Mouse (Mus musculus) urinary bladder, postnatal 4 days (tissue): ENCODE measurements around the gene Bahd1.
A peak's percentile ranks its signal among the peaks of the same experiment; 100 is the strongest.

ENCODE experiments used
- DNase-seq, 2 experiments: peaks; one replicate each; pipeline ENCODE4 v3.0.0; 2021 to 2022; ENCODE audit warnings: low spot score in 2 of 2

The Bahd1 gene

GRCm38 (mm10) chr2:118941341-118941740 is 41.2 kb downstream of the Bahd1 start:
- DNase-seq, result no peak

- no peak for DNase-seq
Observed at GRCm38 (mm10) chr2:118943232-118943631, 43.1 kb downstream of the Bahd1 start.

DNA sequence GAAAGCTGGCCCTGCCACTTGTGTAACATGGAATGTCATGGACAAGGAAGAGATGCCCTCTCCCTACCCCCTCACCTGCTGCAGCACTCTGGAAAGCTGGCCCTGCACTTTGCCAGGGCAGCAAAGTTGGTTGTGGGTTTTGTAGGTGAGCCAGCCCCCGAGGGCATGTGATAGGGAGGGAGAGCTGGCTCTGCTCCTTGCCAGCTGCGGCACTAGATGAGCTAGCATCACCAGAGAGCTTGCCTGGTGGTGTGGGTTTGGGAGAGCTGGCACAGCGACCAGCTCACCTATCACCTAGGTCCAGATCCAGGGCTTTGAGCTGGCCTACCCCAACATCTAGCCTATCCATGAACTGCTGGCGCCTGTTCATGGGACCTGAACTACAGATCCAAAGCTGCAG is 48.6 kb downstream of the Bahd1 start:
- no peak for DNase-seq

DNA sequence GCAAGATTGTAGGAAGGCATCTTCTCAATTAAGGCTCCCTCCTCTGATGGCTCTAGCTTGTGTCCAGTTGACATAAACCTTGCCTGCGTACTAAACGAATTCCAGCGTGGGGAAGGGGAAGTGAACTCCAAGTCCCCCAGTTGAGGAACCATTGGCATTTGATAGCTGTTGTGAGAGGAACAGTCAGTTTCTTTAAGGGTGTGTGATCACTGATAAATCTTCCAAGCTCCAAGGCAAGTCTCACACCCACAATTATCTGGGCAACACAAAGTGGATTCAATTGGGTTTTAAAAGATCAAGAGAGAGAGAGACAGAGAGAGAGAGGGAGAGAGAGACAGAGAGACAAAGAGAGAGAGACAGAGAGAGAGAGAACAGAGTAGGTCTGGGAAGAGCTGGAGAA is 49.5 kb downstream of the Bahd1 start:
- DNase-seq, result no peak

DNA sequence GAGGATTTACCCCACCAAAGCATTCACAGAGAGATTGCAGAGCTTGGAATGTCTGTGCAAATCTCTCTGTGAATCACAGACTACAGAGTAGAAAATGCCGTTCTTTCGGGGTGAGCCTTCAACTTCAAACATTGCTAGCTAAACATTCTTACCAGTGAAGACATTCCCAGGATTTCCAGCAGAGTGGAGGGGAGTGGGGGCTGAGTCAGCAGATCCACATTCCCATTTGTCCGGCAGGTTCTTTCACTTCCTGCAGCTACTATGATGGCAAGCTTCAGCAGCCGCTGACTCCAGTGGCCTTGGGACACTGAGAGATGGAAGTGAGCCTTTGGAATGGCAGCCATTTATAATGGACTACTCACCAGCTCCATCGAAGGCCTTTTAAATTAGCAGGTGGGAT is 56.3 kb downstream of the Bahd1 start:
- no peak for DNase-seq

GRCm38 (mm10) chr2:118959644-118960043 is 59.5 kb downstream of the Bahd1 start:
- no peak for DNase-seq

- no peak for DNase-seq
Observed at GRCm38 (mm10) chr2:118960413-118960812, 60.2 kb downstream of the Bahd1 start.

- no peak for DNase-seq
Observed at GRCm38 (mm10) chr2:118961546-118961945, 61.4 kb downstream of the Bahd1 start.

DNA sequence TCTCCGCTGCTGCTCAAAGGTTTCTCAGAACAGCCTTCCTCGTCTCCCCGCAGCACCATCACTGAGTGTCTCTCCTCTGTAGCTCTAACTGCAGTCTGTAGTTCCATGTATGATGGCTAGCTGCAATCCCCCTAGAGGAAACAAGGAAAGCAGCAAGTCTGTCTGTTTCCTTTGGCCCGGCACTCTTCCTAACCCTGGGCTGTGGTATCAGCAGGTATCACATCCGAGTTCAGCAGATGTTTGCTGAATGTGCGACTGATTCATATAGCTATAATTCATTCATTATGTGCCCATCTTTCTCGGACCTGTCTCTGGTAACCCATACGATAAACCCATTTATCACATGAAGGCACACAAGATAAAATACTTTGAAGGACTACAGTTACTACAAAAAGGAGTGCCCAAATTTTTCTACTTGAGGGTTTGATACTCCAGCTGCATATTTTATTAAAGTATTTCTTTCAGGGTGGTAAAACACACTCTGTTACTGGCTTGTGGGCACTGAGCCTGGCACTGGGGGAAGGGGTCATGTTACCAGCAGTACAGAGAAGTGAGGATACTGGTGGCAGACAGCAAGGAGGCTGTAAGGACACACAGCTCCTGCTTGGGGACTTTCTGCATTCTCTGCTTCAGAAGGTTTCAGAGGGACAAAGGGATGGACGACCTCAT is 63.0 kb downstream of the Bahd1 start:
- DNase-seq, result no peak

GRCm38 (mm10) chr2:118963676-118964012 is 63.5 kb downstream of the Bahd1 start:
- DNase-seq, result no peak

GRCm38 (mm10) chr2:118969585-118970147 is 69.5 kb downstream of the Bahd1 start:
- no peak for DNase-seq

GRCm38 (mm10) chr2:118972048-118972447 is 71.9 kb downstream of the Bahd1 start:
- no peak for DNase-seq

DNA sequence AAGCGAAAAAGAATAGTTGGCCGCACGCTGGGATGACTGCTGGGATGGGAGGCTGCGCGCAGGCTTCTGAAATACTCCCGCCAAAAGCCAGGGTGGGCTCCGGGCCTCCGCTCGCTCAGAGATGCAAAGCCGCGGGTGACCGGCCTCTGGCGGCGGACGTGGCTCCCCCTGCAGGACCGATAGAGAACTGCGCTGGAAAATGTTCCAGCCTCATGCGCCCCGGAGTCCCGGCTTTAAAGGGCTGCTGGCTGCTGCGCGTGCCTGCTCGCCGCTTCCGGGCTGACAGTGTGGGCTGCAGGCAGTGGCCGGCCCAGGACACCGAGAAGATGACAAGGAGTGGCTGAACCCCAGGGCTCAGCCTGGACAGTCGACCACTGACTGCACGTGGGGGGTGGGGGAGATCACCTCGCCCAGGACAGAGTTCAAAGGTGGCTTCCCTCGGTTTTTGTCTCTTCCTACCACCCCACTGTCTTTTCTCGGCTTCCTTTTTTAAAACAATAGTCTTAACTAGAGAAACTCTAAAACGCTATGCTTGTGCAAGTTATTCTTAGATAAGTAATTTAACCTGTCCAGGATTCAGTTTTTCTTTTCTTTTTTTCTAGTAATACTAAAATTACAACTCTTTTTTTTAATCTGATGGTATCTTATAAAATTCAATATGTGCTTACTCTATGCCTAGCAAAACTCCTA is 72.7 kb downstream of the Bahd1 start:
- peak; percentile 81 to 88 for DNase-seq
